Mouse (Mus musculus) forelimb bud, embryonic 11.5 days (tissue): ENCODE measurements around the gene Nubp2.
A peak's percentile ranks its signal among the peaks of the same experiment; 100 is the strongest.

Source experiments
- DNase-seq: peaks from one replicate; pipeline ENCODE4 v3.0.0-alpha.2; 2012; ENCODE audit warnings: low read depth, low spot score

Gene Nubp2

GRCm38 (mm10) chr17:24861785-24862184 lies 24.4 kb downstream of the Nubp2 start:
- DNase-seq = no peak

DNA sequence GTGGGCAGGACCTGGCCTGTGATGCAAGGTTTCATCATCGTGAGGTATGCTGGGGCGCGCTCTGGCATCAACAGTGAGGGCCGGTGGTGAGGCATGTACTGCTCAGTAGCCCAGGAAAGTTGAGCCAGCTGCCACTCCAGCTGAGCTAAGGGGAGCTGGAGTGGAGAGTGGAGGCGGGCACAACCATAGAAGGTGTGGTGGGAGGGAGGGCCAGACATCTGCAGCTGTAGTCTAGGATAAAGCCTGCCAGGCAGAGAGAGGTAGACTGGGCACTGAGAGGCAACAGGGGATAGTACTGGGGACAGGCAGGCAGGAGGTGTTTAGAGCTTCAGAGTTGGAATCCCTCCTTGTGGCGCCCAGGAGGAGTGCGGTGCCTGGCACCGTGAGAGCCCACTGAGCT lies 26.1 kb downstream of the Nubp2 start:
- DNase-seq = no peak

GRCm38 (mm10) chr17:24858967-24859366 lies 27.2 kb downstream of the Nubp2 start:
- DNase-seq = no peak

GRCm38 (mm10) chr17:24857831-24858470 lies 28.2 kb downstream of the Nubp2 start:
- no peak for DNase-seq

GRCm38 (mm10) chr17:24856589-24856988 lies 29.6 kb downstream of the Nubp2 start:
- DNase-seq = no peak

DNA sequence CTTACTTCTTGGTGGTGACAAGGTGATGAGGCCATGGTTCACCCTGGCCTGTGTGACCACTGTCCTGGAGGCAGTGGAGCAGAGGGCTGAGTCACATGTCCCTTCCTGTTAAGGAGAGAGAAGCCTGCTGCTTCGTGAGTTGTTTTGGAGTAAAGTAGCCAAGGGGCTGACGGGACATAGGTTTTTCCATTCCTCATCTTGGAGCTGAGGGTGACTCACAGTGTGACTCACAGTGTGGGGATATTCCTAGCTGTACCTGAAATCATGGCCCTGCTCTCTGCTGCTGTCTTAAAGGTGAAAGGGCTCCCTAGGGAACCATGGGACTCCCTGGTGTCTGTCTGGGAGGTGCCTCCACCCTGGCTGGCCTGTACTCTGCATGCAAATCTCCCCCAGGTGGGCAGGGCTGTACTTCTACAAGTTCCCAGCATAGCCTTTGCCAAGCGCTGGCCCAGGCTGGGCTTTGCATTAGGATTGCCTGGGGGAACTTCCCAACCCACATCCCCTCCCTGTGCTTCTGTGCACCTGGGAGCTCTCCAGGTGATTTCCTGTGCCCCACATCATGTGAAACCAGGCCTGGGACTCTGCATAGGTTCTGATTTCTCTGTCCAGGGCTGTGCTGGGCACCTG lies 30.2 kb downstream of the Nubp2 start:
- DNase-seq = no peak

DNA sequence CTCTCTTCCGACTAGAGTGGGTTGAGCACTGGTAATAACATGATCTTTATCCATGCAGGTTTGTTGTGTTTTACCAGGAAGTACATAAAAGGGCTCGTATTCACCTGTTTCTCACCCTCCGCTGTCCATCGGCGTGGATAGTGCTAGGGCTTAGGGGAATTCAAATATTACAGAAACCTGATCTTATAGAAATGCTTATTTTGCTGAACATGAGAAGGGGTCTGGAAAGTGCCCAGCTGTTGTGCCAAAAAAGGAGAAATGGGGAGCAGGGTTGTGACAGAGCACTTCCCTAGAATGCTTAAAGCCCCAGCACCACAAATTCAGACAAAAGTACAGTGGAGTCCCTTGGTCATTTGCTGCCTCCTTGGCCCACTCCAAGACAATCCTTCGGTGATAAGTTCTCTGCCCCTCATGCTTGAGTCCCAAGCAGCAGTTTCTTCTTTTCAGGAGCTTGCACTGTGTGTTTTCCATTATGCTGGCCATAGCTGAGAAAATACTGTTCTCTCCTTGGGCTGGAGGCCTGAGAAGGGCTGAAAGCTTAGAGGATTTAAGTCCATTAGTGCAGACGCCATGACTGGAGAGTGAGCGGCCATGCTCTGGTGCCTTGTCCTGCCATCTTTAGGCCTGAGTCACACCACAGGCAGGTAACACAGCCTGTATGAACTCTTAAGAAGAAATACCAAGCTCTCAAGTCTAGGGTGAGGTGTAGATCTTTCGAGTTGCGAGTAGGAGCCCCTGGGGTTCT lies 34.6 kb downstream of the Nubp2 start:
- DNase-seq = no peak

- no peak for DNase-seq
These were observed 35.4 kb downstream of the Nubp2 start for GRCm38 (mm10) chr17:24850773-24851127.

GRCm38 (mm10) chr17:24850065-24850772 lies 35.9 kb downstream of the Nubp2 start, which contains the start of gene Fahd1:
Gene Fahd1 (minus strand): TSS chr17:24850364.
- peak; percentile 96 for DNase-seq

DNA sequence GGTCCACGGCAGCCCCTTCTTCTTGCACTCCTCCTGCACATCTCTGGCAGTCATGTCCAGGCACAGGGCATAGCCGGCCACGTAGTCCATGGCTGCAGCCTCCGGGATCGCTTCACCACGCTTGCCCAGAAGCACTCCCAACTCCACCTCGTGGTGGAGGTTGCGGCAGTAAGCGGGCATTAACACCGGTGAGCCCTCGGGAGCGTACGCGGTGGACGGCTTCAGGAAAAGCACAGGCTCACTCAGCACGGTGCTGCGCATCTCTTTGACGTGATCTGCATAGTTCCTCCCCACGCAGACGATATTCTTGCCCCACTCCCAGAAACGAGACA lies 36.5 kb downstream of the Nubp2 start:
- no peak for DNase-seq

DNA sequence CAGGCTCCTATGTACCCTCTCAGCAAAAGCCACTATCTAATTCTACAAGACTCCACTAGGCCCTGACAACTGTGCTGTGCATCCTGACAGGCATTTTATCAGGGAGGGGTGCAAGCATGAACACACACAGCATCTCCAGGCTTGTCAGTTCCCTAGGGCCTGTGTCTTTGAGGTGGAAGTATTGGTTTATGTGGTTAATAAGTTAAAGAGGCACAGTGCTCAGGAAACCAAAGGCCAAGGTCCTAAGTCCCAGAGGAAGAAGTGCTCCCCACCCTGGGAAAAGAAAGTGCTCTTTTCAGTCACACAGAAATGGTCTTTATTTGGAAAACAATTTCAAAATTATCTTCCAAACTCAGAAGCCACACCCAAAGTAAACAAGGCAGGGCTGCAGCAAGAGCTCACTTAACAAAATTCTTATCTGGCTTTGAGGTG lies 37.5 kb downstream of the Nubp2 start:
- no peak for DNase-seq

DNA sequence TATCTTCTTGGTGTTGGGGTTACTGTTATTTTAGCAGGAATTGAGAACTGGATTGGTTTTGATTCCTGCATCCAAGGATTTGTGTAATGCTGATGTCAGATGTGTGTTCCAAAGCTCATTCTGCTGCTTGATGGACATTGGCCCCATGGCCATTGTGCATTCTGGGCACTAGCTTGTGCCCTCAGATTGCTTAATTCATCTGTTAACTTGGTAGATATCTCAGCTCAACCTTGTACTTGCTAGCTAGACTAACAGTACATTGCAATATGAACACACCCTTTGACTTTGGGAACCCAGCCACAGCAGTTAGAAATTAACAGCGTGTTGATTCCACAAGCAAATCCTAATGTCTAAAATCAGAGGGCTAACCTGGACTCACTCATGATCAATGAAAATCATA lies 38.8 kb downstream of the Nubp2 start:
- DNase-seq = no peak

GRCm38 (mm10) chr17:24844525-24844924 lies 41.6 kb downstream of the Nubp2 start:
- no peak for DNase-seq

DNA sequence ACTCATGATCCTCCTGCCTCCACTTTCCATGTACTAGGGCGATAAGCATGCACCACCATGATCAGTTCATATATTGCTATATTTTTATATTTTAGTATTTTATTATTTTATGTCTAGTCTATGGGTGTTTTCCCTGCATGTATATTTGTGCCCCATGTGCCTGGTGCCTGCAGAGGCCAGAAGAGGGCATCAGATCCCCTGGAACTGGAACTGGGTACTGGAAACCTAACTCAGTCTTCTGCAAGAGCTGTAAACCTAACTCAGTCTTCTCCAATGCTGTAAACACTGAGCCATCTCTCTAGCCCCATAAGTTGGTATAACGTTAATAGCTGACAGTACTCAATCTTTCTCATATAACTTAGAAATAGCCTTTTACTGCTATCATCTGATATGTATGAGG lies 43.5 kb downstream of the Nubp2 start:
- no peak for DNase-seq

DNA sequence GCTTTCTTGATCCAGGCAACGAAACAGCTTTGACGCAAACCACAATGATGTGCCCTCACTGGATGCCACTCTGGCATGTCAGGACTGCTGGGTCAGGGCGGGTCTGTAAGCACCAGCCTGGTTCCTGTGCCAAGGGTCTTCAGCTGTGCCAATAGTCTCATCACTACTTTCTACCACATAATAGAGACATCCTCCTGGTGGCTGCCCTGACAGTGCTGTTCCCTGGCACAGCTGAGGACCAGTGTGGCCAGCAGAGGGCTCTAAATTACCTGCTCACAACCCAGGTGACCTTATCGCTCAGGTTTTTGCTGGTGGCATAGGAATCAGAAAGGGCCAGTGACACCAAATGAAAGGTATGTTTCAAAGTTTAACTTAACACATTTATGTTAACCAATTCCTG lies 45.0 kb downstream of the Nubp2 start:
- no peak for DNase-seq

- no peak for DNase-seq
These were observed 45.8 kb downstream of the Nubp2 start for GRCm38 (mm10) chr17:24840341-24840740.

GRCm38 (mm10) chr17:24839842-24840241 lies 46.3 kb downstream of the Nubp2 start, which contains the start of gene Hagh:
Gene Hagh (plus strand): TSS chr17:24840143.
- no peak for DNase-seq
